Mouse (Mus musculus) MEL (cell line): Measurements from ENCODE around the gene Wdfy3. TPM values are rescaled to one million over a fixed set of nuclear protein-coding genes. Genes with fewer than 3 reads are reported as not detected.

Source experiments
- DNase-seq: peaks from one replicate; pipeline ENCODE4 v3.0.0; 2011; ENCODE audit warnings: low read depth, low spot score
- H3K27ac ChIP-seq: 2 replicates; pipeline ENCODE4 v1.5.1; 2012; ENCODE audit warnings: low read depth, mild to moderate bottlenecking, control low read depth, low read length, moderate library complexity; ENCODE audit not compliant: control insufficient read depth
- H3K27me3 ChIP-seq, 2 experiments: fragments of 150-350 bp in 1 of 2; sonication (generic) in 1 of 2; 2 replicates each; pipeline ENCODE4 v1.6.1; 2012; ENCODE audit warnings: low read length in 2 of 2, mild to moderate bottlenecking in 2 of 2, improper control_type of control experiment in 1 of 2, moderate library complexity in 1 of 2; ENCODE audit not compliant: insufficient read depth in 2 of 2, control insufficient read depth in 1 of 2
- H3K36me3 ChIP-seq, 2 experiments: 2 replicates each; pipeline ENCODE4 v1.6.1; 2012 to 2014; ENCODE audit warnings: low read length in 2 of 2, improper control_type of control experiment in 1 of 2, inconsistent platforms in 1 of 2, mild to moderate bottlenecking in 1 of 2; ENCODE audit not compliant: insufficient read depth in 2 of 2, control insufficient read depth in 1 of 2
- H3K4me1 ChIP-seq, 2 experiments: fragments of 150-350 bp in 1 of 2; sonication (generic) in 1 of 2; 2 replicates each; pipeline ENCODE4 v1.6.1; 2012; ENCODE audit warnings: low read length in 2 of 2, improper control_type of control experiment in 1 of 2, mild to moderate bottlenecking in 1 of 2; ENCODE audit not compliant: insufficient read depth in 2 of 2, control insufficient read depth in 1 of 2
- H3K4me3 ChIP-seq, 2 experiments: fragments of 150-350 bp in 1 of 2; sonication (generic) in 1 of 2; 2 replicates each; pipeline ENCODE4 v1.5.1; 2012; ENCODE audit warnings: low read depth in 2 of 2, low read length in 2 of 2, mild to moderate bottlenecking in 2 of 2, moderate library complexity in 2 of 2, control low read depth in 1 of 2, improper control_type of control experiment in 1 of 2; ENCODE audit not compliant: control insufficient read depth in 1 of 2, insufficient read depth in 1 of 2
- H3K79me2 ChIP-seq: 2 replicates; pipeline ENCODE4 v1.6.1; 2012; ENCODE audit warnings: mild to moderate bottlenecking, low read length, moderate library complexity; ENCODE audit not compliant: control insufficient read depth, poor library complexity, insufficient read depth
- H3K9ac ChIP-seq: 2 replicates; pipeline ENCODE4 v1.6.1; 2012; ENCODE audit warnings: low read depth, mild to moderate bottlenecking, control low read depth, low read length, moderate library complexity; ENCODE audit not compliant: control insufficient read depth, poor library complexity, severe bottlenecking
- H3K9me3 ChIP-seq: fragments of 150-350 bp; sonication (generic); replicated peaks from 2 replicates; pipeline ENCODE4 v1.6.1; 2012; ENCODE audit warnings: mild to moderate bottlenecking, low read length, improper control_type of control experiment, moderate library complexity; ENCODE audit not compliant: insufficient read depth
- ELF1 ChIP-seq: IDR thresholded peaks from 2 replicates; pipeline ENCODE4 v1.6.1; 2014; ENCODE audit warnings: low read depth, mild to moderate bottlenecking, inconsistent platforms, low read length, improper control_type of control experiment, moderate library complexity
- GABPA ChIP-seq: IDR thresholded peaks from 2 replicates; pipeline ENCODE4 v1.6.1; 2012; ENCODE audit warnings: low read depth, mild to moderate bottlenecking, inconsistent platforms, low read length, improper control_type of control experiment, moderate library complexity
- HCFC1 ChIP-seq: IDR thresholded peaks from 2 replicates; pipeline ENCODE4 v1.6.1; 2012; ENCODE audit warnings: low read depth, mild to moderate bottlenecking, inconsistent platforms, low read length, improper control_type of control experiment, moderate library complexity
- MEF2A ChIP-seq: IDR thresholded peaks from 2 replicates; pipeline ENCODE4 v1.6.1; 2014; ENCODE audit warnings: low read depth, mild to moderate bottlenecking, inconsistent platforms, low read length, improper control_type of control experiment; ENCODE audit not compliant: poor library complexity, insufficient replicate concordance, severe bottlenecking; ENCODE audit errors: extremely low read depth
- MXI1 ChIP-seq: IDR thresholded peaks from 2 replicates; pipeline ENCODE4 v1.6.1; 2011; ENCODE audit warnings: mild to moderate bottlenecking, low read depth, low read length, improper control_type of control experiment
- NELFE ChIP-seq: IDR thresholded peaks from 2 replicates; pipeline ENCODE4 v1.6.1; 2011; ENCODE audit warnings: low read depth, low read length, improper control_type of control experiment
- NRF1 ChIP-seq: IDR thresholded peaks from 2 replicates; pipeline ENCODE4 v1.6.1; 2014; ENCODE audit warnings: low read depth, mild to moderate bottlenecking, inconsistent platforms, low read length, improper control_type of control experiment, moderate library complexity; ENCODE audit not compliant: poor library complexity, insufficient read depth, severe bottlenecking
- POLR2A ChIP-seq, 2 experiments: IDR thresholded peaks; 2 replicates each; pipeline ENCODE4 v1.6.1; 2011 to 2012; ENCODE audit warnings: low read length in 2 of 2, mild to moderate bottlenecking in 2 of 2, control low read depth in 1 of 2, improper control_type of control experiment in 1 of 2, low read depth in 1 of 2, moderate library complexity in 1 of 2; ENCODE audit not compliant: control insufficient read depth in 1 of 2, insufficient read depth in 1 of 2, poor library complexity in 1 of 2
- POLR2AphosphoS2 ChIP-seq: IDR thresholded peaks from 2 replicates; pipeline ENCODE4 v1.6.1; 2011; ENCODE audit warnings: low read length, improper control_type of control experiment
- RAD21 ChIP-seq: IDR thresholded peaks from 2 replicates; pipeline ENCODE4 v1.6.1; 2011; ENCODE audit warnings: mild to moderate bottlenecking, low read depth, low read length, improper control_type of control experiment
- SMC3 ChIP-seq: IDR thresholded peaks from 2 replicates; pipeline ENCODE4 v1.6.1; 2011; ENCODE audit warnings: low read depth, low read length, improper control_type of control experiment
- TCF12 ChIP-seq: IDR thresholded peaks from 2 replicates; pipeline ENCODE4 v1.6.1; 2014; ENCODE audit warnings: low read depth, mild to moderate bottlenecking, inconsistent platforms, low read length, improper control_type of control experiment, moderate library complexity
- USF1 ChIP-seq: IDR thresholded peaks from 2 replicates; pipeline ENCODE4 v1.6.1; 2014; ENCODE audit warnings: low read depth, mild to moderate bottlenecking, inconsistent platforms, low read length, improper control_type of control experiment, moderate library complexity
- USF2 ChIP-seq, 2 experiments: IDR thresholded peaks; 2 replicates each; pipeline ENCODE4 v1.6.1; 2011 to 2012; ENCODE audit warnings: improper control_type of control experiment in 2 of 2, low read length in 2 of 2, borderline replicate concordance in 1 of 2, inconsistent platforms in 1 of 2, low read depth in 1 of 2, mild to moderate bottlenecking in 1 of 2; ENCODE audit not compliant: insufficient read depth in 1 of 2
- ZKSCAN1 ChIP-seq: IDR thresholded peaks from 2 replicates; pipeline ENCODE4 v1.6.1; 2012; ENCODE audit warnings: low read depth, mild to moderate bottlenecking, inconsistent platforms, low read length, improper control_type of control experiment, moderate library complexity
- polyA plus RNA-seq, 2 experiments: library from polyadenylated mRNA; stranded (reverse) in 1 of 2; unstranded in 1 of 2; fragments of >175 nt in 1 of 2; fragments of >200 nt in 1 of 2; gene quantifications; 2 replicates each; pipeline versions ENCODE4 v1.2.1 to v1.2.4; 2012; ENCODE audit warnings: low replicate concordance in 2 of 2, low read depth in 1 of 2; ENCODE audit not compliant: insufficient read length in 2 of 2, insufficient read depth in 1 of 2, missing spikeins in 1 of 2
- total RNA-seq: library from RNA; depleted of rRNA; stranded (reverse); fragments of 300-350 nt; gene quantifications from 2 replicates; pipeline ENCODE4 v1.2.3, GENCODE M21; 2012

The Wdfy3 gene
- total and polyA plus RNA-seq, 3 experiments = 10.0 to 21.3 (median 11.9) TPM

DNA sequence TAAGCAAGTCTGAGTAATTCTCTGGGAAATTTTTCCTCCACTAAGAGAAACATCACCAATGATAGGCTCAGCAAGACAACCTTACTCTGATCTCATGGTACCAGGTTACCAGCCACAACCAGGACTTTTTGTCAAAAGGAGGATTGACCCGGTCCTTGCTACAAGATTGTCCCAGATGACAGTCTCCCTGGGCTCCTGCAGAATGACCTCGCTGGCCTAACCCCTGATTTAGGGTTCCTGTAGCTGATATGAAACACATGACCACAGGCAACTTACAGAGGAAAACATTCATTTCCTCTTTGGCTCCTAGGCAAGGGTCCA is 101.9 kb downstream of the Wdfy3 start (continued):
- no peak for TF ChIP-seq USF1
- no peak for TF ChIP-seq HCFC1
- TF ChIP-seq SMC3 = no peak

DNA sequence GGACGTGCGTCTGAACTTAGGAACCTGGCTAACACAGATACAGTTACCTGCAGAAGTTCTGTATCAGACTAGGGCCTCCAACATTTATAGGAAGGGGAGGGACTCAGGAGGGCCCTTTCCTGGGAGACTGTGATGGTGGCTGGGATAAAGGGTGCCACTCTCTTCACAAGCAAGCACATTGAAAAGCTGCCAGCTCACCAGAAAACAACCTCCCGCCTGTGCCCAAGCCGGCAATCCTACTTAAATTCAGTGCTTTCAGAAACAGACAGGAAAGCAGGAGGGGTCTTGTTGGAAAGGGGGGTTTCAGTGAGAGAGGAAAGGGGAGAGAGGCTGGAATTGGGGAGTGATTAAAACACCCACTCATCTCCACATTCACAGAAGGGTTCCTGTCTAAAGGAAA is 106.9 kb downstream of the Wdfy3 start:
- Histone ChIP-seq H3K9me3 (no peaks in the 10 kb centered on the region), H3K4me1 (no peaks in the 10 kb centered on the region), H3K27me3 (no peaks in the 10 kb centered on the region)
- TF ChIP-seq USF2 (IDR thresholded peaks at IDR 0.05; ENCODE audit: borderline replicate concordance in 1 of 2, insufficient read depth in 1 of 2, low read depth in 1 of 2, low read length in 2 of 2) = no peak
- no peak for TF ChIP-seq NRF1
- TF ChIP-seq MXI1 = no peak
- no peak for TF ChIP-seq HCFC1
- TF ChIP-seq MEF2A = no peak
- TF ChIP-seq, all 39 proteins: peak for 0
- H3K36me3 ChIP-seq = peaks cover 0 to 2% of the 10 kb centered on the region in 2 experiments; a peak in 1 of 4 replicates
- H3K4me3 ChIP-seq = no peak overlapping the region
- H3K27ac ChIP-seq = no peak overlapping the region
- H3K9ac ChIP-seq = no peak overlapping the region
- DNase-seq = no peak
- no peaks in the 10 kb centered on the region for H3K79me2 ChIP-seq

DNA sequence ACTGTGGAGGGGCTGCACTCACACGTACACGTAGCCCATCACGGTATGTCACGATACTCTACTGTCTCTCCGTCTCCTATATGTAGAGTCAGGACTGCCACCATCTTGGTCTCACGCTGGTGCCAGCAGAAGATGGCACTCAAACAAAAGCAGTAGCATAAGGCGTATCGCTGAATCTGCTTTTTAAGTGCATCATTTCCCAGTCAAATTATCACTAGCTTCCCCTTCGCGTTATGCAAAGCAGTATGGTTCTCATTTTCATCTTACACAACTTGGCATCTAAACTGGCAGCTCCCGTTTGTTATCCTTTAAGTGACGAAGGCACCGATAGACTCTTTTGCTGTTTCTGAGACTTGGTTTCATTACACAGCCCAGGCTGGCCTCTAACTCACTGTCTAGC is 110.4 kb downstream of the Wdfy3 start:
- no peak overlapping the region for H3K4me3 ChIP-seq
- no peaks in the 10 kb centered on the region for H3K9me3 ChIP-seq
- no peaks in the 10 kb centered on the region for H3K4me1 ChIP-seq
- no peaks in the 10 kb centered on the region for H3K27me3 ChIP-seq
- H3K9ac ChIP-seq = no peak overlapping the region
- H3K27ac ChIP-seq = no peak overlapping the region
- no peak for DNase-seq
- no peaks in the 10 kb centered on the region for H3K79me2 ChIP-seq
- TF ChIP-seq ZKSCAN1 (no peak), GABPA (no peak), NELFE (no peak), ELF1 (no peak), POLR2AphosphoS2 (no peak), POLR2A (IDR thresholded peaks at IDR 0.05; ENCODE audit: control insufficient read depth in 1 of 2, insufficient read depth in 1 of 2, low read depth in 1 of 2, low read length in 2 of 2, poor library complexity in 1 of 2) (no peak), TCF12 (no peak), RAD21 (no peak)
- TF ChIP-seq, all 39 proteins: peak for 0
- peaks cover 0 to 3% of the 10 kb centered on the region in 2 experiments; a peak in 2 of 4 replicates for H3K36me3 ChIP-seq
